Mouse (Mus musculus): ENCODE measurements at regions not wholly inside any gene's neighbourhood (a gene's known extent, or its start where the extent isn't known, plus 50 kb on each side); places are given as distances from the start of the nearest gene placed in this dataset.
"Not testable (repeated sequence)": the region's sequence is repeated elsewhere in the genome, so short reads cannot be mapped to it uniquely, and the experiment has no call there.

DNA sequence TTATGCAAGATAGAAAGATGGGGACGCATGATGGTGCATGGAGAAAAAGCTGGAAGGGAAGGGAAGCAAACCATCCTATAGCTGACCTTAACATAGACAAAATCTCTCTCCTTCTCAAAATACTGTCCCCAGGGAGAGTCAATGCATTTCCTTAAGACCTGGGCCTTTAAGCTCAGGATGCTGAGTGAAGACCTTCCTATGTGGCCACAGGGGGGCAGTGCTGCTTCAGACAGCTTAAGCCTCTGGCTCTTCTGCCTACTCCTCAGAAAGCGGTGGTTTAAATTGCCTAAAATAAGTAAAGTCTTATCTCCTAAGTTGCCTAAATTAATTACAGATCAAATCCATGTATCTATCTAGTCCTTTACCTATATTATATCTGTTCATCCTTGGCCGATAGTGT is 760.4 kb upstream of the Olfr1507 start:
- TF ChIP-seq CTCF (IDR thresholded peaks at IDR 0.05; ENCODE audit: borderline replicate concordance, insufficient read depth, low read length); POLR2A (IDR thresholded peaks at IDR 0.05; ENCODE audit: low read depth, low read length): not testable (repeated sequence)
